Mouse (Mus musculus): ENCODE measurements around the gene Mllt1. TPM values are rescaled to one million over a fixed set of nuclear protein-coding genes. Genes with fewer than 3 reads are reported as not detected.
A peak's percentile ranks its signal among the peaks of the same experiment; 100 is the strongest.

Gene Mllt1
- 131 and 135 TPM in 2 replicates for total RNA-seq (2014; rRNA removed)
- 46.7 and 52.0 TPM in 2 replicates for polyA plus RNA-seq (2015; fragmentation: Nextera tagmentation; extraction: Ambion mirVana)

GRCm38 (mm10) chr17:56935363-56936131 is at the start of gene Mllt1:
Mllt1 (minus strand) TSS chr17:56935415.
- Histone ChIP-seq H3K9me3 (ENCODE audit: low read length) (no peaks in the 10 kb centered on the region), H3K27ac (peak within 1 kb of the TSS; percentile 86), H3K4me1 (ENCODE audit: insufficient read depth, low read length) (peaks cover 16% of the 10 kb centered on the region), H3K36me3 (ENCODE audit: insufficient read depth, low read length) (no peaks in the 10 kb centered on the region), H3K27me3 (ENCODE audit: insufficient read depth, low read length) (no peaks in the 10 kb centered on the region), H3K9ac (replicated peaks; ENCODE audit: low read length) (peak within 1 kb of the TSS; percentile 93), H3K4me3 (ENCODE audit: low read length) (peak within 1 kb of the TSS; percentile 91), H3K4me2 (ENCODE audit: low read depth, low read length) (peak within 1 kb of the TSS; percentile 90)
- DNase-seq (ENCODE audit: low spot score): peak; percentile 100
- WGBS: 5% methylated on average over 55 of the region's 76 CpGs
- TF ChIP-seq CTCF (IDR thresholded peaks at IDR 0.05; ENCODE audit: low read depth): peak; percentile 77
- peak; percentile 97 for ATAC-seq

DNA sequence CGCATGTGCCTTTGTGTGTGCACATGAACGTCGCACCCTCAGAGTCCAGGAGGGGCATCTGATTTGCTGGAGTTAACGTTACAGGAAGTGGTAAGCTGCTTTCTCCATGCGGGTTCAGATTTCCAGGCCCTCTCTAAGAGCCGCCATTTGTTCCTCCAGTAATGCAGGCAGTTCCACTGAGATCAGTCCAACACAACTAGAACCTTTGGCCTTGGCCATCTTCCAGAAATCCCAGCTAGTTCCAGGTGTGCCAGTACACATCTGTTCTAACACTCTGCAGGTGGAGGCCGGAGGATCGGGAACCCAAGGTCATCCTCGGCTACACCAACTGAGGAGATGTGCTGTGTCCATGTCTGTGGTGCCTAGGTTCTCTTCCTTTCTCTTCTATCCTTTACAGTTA is 49.7 kb upstream of the Mllt1 start:
- no peak overlapping the region for H3K4me2 ChIP-seq (ENCODE audit: low read depth, low read length)
- no peak for TF ChIP-seq CTCF (IDR thresholded peaks at IDR 0.05; ENCODE audit: low read depth)
- no peaks in the 10 kb centered on the region for H3K36me3 ChIP-seq (ENCODE audit: insufficient read depth, low read length)
- no peaks in the 10 kb centered on the region for H3K4me1 ChIP-seq (ENCODE audit: insufficient read depth, low read length)
- H3K9ac ChIP-seq (replicated peaks; ENCODE audit: low read length): no peak overlapping the region
- H3K4me3 ChIP-seq (ENCODE audit: low read length): no peak overlapping the region
- DNase-seq (ENCODE audit: low spot score) (no peak), ATAC-seq (no peak)
- no peaks in the 10 kb centered on the region for H3K27me3 ChIP-seq (ENCODE audit: insufficient read depth, low read length)
- no peaks in the 10 kb centered on the region for H3K9me3 ChIP-seq (ENCODE audit: low read length)
- H3K27ac ChIP-seq: no peak overlapping the region
- 87% methylated on average over 9 of the region's 9 CpGs for WGBS

GRCm38 (mm10) chr17:56982013-56982412 is 46.8 kb upstream of the Mllt1 start, which contains the start of gene Acer1:
Acer1 (minus strand) TSS chr17:56982126.
- ATAC-seq (no peak), DNase-seq (ENCODE audit: low spot score) (no peak)
- no peak for TF ChIP-seq CTCF (IDR thresholded peaks at IDR 0.05; ENCODE audit: low read depth)
- Histone ChIP-seq H3K36me3 (ENCODE audit: insufficient read depth, low read length) (no peaks in the 10 kb centered on the region), H3K9ac (replicated peaks; ENCODE audit: low read length) (no peak within 1 kb of the TSS), H3K4me3 (ENCODE audit: low read length) (no peak within 1 kb of the TSS), H3K27me3 (ENCODE audit: insufficient read depth, low read length) (no peaks in the 10 kb centered on the region), H3K9me3 (ENCODE audit: low read length) (no peaks in the 10 kb centered on the region), H3K4me1 (ENCODE audit: insufficient read depth, low read length) (no peaks in the 10 kb centered on the region), H3K27ac (no peak within 1 kb of the TSS), H3K4me2 (ENCODE audit: low read depth, low read length) (no peak within 1 kb of the TSS)
- WGBS: 79% methylated on average over 5 of the region's 5 CpGs

DNA sequence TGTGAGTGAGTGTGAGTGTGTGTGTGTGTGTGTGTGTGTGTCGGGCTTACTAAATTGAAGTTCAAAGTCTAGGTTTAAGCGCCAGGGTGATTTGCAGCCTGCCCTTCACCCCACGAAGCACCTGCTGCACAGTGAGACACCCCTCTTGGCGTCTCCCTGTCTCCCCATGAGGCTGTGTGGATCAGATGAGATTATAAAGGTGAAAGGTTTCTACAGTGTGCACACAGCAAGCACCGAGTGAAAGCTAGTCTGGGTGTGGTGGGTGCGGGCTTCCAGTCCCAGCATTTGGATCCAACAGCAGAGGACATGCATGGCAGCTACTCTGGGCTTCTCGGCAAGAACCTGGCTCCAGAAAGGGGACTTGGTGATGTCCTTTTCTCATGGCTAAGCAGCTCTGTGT is 45.8 kb upstream of the Mllt1 start:
- no peak for ATAC-seq
- 80% methylated on average over 7 of the region's 7 CpGs for WGBS

DNA sequence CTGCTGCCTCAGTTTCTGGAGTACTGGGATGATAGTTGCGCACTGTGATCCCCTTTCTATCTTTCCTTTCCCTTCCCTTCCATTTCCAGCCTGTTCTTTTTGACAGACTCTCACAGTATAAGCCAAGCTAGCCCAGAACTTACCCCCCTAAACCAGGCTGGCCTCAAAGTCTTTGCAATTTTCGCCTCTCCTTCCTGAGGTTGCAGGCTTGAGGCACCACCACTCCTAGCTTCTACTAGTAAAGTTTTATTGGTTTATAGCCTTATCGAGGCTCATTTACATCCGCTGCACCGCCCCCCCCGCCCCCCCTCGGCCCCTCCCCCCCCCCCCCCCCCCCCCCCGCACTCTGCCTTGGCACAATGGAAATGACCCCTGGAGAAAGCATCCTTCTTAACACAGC is 44.3 kb upstream of the Mllt1 start:
- 38% methylated on average over 7 of the region's 8 CpGs for WGBS
- Histone ChIP-seq H3K4me1 (ENCODE audit: insufficient read depth, low read length) (no peaks in the 10 kb centered on the region), H3K9me3 (ENCODE audit: low read length) (no peaks in the 10 kb centered on the region), H3K4me3 (ENCODE audit: low read length) (no peak overlapping the region), H3K4me2 (ENCODE audit: low read depth, low read length) (no peak overlapping the region), H3K36me3 (ENCODE audit: insufficient read depth, low read length) (no peaks in the 10 kb centered on the region), H3K27me3 (ENCODE audit: insufficient read depth, low read length) (no peaks in the 10 kb centered on the region), H3K27ac (no peak overlapping the region), H3K9ac (replicated peaks; ENCODE audit: low read length) (no peak overlapping the region)
- no peak for TF ChIP-seq CTCF (IDR thresholded peaks at IDR 0.05; ENCODE audit: low read depth)
- no peak for DNase-seq (ENCODE audit: low spot score)
- ATAC-seq: no peak

More for the DNA sequence above, 45.8 kb upstream of the Mllt1 start:
- TF ChIP-seq CTCF (IDR thresholded peaks at IDR 0.05; ENCODE audit: low read depth): no peak
- H3K27ac ChIP-seq: no peak overlapping the region
- no peaks in the 10 kb centered on the region for H3K9me3 ChIP-seq (ENCODE audit: low read length)
- no peaks in the 10 kb centered on the region for H3K27me3 ChIP-seq (ENCODE audit: insufficient read depth, low read length)
- DNase-seq (ENCODE audit: low spot score): no peak
- H3K4me1 ChIP-seq (ENCODE audit: insufficient read depth, low read length): no peaks in the 10 kb centered on the region
- H3K9ac ChIP-seq (replicated peaks; ENCODE audit: low read length): no peak overlapping the region
- H3K36me3 ChIP-seq (ENCODE audit: insufficient read depth, low read length): no peaks in the 10 kb centered on the region
- no peak overlapping the region for H3K4me2 ChIP-seq (ENCODE audit: low read depth, low read length)
- no peak overlapping the region for H3K4me3 ChIP-seq (ENCODE audit: low read length)

DNA sequence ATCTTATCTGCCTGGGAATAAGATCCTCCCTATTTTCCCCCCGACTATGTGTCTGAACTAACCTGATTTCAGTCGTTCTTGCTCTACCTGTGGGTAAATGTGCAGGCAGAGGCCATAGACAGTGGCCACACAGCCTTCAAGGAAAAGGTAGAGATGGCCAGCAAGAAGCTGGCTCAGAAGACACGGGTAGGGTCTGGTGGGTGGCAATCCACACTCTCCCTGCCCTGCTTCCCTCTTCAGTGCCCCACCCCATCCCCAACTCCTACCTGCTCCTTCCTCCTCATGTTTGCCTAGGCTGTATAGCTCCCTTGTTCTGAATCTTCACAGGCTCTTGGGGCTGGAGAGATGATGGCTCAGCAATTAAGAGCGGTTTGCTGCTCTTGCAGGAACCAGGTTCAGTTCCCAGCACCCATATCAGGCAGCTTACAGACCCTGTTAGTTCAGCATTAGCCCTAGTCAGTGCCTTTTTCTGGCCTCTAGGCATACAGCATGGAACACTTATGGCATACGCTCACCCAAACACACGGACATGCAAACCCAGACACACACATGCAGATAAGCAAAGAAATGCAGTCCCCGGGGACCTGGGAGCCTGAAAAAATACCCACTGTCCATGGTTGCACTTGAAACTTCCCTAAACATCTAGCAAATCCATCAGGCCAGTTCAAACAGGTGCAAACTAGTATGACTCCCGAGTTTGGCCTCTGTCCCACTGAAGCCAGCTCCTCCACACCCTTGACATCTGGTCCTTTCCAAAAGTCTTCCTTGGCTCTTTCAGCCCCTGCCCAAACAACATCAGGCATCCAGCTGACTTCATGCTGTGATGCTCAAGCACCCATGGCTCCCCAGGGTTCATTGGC is 41.5 kb upstream of the Mllt1 start:
- H3K36me3 ChIP-seq (ENCODE audit: insufficient read depth, low read length): no peaks in the 10 kb centered on the region
- H3K27me3 ChIP-seq (ENCODE audit: insufficient read depth, low read length): no peaks in the 10 kb centered on the region
- ATAC-seq: no peak
- no peak overlapping the region for H3K27ac ChIP-seq
- no peak overlapping the region for H3K9ac ChIP-seq (replicated peaks; ENCODE audit: low read length)
- TF ChIP-seq CTCF (IDR thresholded peaks at IDR 0.05; ENCODE audit: low read depth): no peak
- DNase-seq (ENCODE audit: low spot score): no peak
- H3K9me3 ChIP-seq (ENCODE audit: low read length): no peaks in the 10 kb centered on the region
- no peak overlapping the region for H3K4me3 ChIP-seq (ENCODE audit: low read length)
- H3K4me2 ChIP-seq (ENCODE audit: low read depth, low read length): no peak overlapping the region
- WGBS: 81% methylated on average over 8 of the region's 8 CpGs
- H3K4me1 ChIP-seq (ENCODE audit: insufficient read depth, low read length): no peaks in the 10 kb centered on the region

Data from hindbrain, postnatal 0 days (tissue).